Mouse (Mus musculus) NIH3T3 (cell line): ENCODE results near the gene Ksr2.

Experiments
- DNase-seq: peaks from one replicate; pipeline ENCODE4 v3.0.0-alpha.2; 2012; ENCODE audit warnings: low read depth

The Ksr2 gene

DNA sequence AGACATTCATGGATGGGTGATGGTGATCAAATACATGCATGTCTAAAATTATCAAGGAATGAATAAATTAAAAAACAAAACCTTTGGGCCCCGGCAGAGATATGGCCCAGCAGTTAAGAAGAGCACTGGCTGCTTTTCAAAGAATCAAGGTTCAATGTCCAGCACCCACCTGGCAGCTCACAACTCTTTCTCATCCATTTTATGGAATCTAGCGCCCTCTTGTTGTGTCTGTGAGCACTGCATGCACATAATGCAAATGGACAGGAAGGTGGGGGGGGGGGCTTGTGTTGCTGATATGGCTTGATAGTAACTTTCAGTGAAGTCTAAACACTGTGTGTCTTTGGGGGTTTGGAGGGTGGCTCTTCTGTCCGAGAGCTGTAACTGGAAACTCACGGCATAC is 5.6 kb upstream of the Ksr2 start:
- DNase-seq = peak; percentile 51

DNA sequence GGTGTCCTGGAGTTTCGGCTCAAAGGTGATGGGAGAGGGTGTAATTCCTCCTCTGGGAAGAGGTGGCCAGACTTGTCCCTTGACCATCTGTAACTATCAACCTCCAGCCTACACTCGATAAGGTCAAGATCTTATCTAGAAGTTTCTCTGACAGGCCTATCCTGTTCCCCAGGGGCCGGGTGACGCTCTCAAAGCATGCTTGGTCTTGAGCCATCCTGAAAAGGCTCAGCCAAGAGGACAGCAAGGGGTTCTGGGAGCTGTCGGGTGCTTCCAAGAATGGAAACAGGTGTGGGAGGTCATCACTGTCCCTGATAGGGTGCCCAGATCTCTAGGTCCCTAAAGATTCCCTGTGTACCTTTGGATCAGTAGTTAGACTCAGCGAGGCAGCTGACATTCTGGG is 4.4 kb upstream of the Ksr2 start:
- DNase-seq = no peak

DNA sequence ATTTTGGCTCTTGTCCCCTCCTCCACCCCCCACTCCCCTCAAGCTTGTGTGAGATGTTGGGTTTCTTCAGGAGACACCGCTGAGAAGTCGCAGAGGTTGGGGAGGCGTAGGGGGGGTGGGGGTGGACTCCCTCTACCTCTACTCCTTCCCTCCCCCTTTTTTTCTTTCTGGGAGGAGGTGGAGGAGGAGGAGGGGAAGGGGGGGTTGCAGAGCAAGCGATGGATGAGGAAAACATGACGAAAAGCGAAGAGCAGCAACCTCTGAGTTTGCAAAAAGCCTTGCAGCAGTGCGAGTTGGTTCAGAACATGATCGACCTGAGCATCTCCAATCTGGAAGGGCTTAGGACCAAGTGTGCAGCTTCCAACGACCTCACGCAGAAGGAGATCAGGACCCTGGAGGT is 811 bp downstream of the Ksr2 start:
- DNase-seq = no peak

DNA sequence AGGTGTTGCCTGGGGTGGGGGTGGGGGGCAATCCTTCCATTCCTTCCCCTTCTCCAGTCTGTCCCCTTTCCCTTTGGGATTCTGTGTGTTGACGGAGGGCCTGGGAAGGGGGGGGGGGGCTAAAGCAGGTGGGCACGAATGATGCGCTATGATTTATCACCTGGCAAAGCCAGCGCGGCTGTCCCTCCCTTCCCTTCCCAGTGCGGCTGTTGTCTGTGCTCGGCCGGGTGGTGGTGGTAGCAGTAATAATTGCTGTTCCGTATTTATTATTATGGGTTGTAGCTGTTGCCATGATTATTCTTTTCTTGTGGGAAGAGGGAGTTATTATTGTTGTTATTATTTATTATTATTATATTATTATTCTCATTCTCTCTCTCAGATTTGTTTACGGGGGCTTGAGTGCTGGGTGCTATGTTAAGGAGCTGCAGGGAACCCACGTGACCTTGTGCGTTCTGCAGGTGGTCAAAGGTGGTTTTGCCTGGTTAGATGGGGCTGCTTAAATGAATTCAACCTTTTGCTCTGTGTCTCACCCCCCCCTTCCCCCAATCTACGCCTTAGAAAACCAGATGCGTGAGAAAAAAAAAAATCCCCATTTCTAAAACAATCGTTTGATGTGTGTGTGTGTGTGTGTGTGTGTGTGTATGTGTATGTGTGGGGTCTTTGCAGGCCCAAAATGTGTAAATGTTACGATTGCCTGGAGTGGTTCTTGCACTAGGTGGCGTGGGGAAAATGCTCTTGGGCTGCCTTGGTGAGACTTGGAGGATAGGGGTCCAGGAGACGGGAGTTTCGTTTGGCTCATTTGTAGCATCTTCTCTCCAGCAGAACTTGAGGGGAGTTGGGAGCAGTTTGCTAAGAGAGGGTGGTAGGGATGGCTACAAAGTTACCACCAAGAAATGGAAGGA is 1.5 kb downstream of the Ksr2 start:
- DNase-seq = no peak

DNA sequence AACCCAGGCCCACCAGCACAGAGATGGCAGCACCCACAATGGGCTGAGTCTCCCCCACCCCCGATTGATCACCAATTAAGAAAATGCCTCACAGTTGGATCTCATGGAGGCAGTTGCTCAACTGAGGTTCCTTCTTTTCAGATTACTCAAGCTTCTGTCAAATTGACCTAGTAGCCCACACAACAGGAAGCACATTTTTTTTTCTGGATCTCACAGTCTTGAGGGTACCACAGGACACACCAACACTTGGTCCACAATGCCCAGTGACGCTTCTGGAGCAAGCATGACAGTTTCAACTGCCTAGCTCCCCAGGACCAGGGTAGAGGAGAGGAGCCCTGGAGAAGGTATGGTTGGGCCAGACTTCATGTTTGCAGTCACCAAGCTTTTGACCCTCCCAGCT is 3.6 kb downstream of the Ksr2 start:
- no peak for DNase-seq

DNA sequence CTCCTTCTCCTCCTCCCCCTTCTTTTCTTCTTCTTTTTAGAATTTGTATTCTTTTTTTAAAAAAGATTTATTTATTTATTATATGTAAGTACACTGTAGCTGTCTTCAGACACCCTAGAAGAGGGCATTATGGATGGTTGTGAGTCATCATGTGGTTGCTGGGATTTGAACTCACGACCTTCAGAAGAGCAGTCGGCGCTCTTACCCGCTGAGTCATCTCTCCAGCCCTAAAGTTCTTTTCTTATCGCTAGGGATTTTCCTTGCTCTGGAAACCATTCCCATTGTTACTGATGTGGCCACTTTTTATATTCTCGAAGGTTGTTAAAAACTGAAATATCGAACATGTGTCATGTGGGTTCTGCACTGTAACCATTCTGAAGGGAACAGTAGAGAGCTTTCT is 19.7 kb downstream of the Ksr2 start:
- peak; percentile 65 for DNase-seq

- DNase-seq = no peak
Observed at GRCm38 (mm10) chr5:117440261-117440660, 26.5 kb downstream of the Ksr2 start.

DNA sequence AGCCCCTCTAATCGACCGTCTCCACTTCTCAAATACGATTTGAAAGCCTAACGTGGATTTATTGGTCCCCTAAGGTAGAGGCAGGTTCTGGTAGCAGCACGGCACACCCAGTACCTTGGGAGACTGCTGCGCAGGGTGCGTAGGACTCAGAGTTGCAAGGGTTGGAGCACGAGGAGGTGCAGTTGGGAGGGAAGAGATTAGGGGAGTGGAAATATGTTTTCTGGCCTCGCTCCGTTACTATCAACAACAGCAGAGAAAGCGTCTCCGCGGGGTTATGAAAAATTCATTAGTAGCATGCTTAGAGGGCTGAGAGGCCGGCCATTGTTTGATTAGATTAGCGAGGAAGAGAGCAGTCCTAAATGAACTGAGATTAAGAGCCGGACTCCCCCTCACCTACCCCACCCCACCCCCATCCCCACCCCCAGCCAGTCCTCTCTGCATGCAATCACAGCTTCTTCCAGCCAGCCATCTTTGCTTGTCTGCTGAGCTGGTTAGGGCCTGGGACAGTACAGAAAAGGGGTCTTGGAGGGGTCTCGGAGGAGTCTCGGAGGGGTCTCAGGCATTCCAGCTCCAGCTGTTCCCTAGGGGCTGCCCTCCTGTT is 27.5 kb downstream of the Ksr2 start:
- no peak for DNase-seq

GRCm38 (mm10) chr5:117442157-117442765 is 28.5 kb downstream of the Ksr2 start:
- peak; percentile 6 for DNase-seq

- no peak for DNase-seq
Observed at GRCm38 (mm10) chr5:117443141-117443540, 29.3 kb downstream of the Ksr2 start.

DNA sequence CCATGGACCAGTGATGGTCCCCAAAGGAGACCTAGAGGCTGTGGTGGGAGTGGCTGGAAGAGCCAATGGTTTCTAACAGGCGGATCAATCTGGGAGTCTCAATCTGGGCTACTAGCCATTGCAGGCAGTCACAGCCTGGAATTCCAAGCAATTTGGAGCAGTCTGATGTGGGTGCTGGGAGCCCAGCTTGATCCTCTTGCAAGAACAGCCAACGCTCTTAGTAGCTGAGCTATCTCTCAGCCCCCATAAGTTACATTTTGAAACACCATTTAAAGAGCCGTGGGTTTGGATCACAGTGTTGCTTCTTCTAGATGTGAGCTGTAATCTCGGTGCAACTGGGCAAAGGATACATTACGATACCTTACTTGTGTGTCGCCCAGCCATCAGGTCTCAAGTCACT is 30.1 kb downstream of the Ksr2 start:
- DNase-seq = no peak

DNA sequence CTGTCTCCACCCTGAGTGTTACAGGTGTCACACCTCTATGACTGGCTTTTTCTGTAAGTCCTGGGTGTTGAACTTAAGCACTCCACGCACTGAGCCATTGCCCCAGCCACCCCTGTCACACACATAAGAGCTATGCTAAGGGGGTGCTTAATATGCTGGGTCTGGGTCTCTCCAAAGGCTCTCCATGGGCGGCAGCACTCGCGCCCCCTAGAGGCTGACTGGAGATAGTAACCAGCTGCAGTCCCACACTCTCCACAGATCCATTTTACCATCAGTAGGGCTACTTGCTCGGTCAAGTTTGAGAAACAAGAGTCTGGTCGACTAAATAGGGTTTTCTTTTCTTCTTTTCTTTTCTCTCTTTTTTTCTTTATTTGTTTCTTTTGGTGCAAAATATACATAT is 33.9 kb downstream of the Ksr2 start:
- DNase-seq = no peak

- no peak for DNase-seq
Observed at GRCm38 (mm10) chr5:117452013-117452412, 38.2 kb downstream of the Ksr2 start.

DNA sequence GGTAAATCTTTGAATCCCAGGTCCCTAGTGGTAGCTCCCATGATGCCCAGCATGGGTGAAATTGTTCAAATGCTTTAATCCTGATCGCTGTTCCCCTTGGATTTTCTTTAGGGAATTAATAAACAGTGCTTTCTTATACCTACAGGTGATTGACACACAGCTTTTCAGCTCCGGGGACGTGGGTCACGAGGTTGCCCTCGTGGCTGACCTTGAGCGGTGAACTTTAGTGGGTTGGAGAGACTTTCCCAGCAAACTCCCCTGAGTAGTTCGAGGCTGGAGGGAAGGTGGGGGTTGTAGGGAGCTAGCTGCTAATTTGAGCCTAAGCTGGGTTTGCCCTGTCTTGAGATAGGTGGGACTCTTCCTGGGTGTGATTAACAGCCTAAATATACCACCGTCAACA is 41.7 kb downstream of the Ksr2 start:
- no peak for DNase-seq

- DNase-seq = no peak
Observed at GRCm38 (mm10) chr5:117457121-117457520, 43.3 kb downstream of the Ksr2 start.

DNA sequence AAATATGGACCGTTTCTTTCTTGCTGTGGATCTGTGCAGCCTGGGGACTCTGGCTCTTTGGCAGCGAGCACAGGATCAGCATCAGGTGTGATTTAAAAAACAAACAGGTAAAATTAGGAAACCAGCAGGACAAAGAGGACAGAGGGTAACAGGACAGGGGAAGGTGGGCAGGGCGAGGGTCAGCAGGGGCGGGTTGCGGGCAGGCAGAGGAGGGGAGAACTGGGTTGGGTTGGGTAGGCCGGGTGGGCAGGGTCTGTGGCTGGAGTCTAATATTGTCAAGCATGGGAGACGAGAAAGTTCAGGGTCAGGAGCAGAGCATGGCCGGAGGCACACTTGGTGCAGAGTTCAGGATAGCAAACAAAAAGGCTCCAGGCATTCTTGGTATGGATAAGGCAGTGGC is 43.8 kb downstream of the Ksr2 start:
- no peak for DNase-seq

- DNase-seq = no peak
Observed at GRCm38 (mm10) chr5:117458899-117459298, 45.1 kb downstream of the Ksr2 start.

DNA sequence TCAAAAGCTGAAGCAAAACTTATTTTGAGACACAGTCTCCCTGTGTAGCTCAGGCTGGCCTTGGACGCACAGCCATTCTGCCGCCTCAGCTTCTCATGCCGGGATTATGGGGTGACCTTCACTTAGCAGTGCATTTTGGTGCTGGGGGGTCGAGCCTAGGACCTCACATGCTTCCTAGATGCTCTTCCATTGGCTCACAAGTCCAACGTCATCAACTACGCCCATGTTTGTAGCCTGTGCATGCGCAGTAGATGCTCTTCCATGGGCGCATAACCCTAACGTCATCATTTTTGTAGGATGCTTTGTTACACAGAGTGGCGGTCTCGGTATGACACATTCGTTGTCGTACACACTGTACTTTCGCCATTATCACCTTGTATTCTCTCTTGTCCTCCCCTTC is 46.5 kb downstream of the Ksr2 start:
- DNase-seq = no peak

- no peak for DNase-seq
Observed at GRCm38 (mm10) chr5:117467052-117467451, 53.3 kb downstream of the Ksr2 start.

- DNase-seq = no peak
Observed at GRCm38 (mm10) chr5:117468961-117469360, 55.2 kb downstream of the Ksr2 start.

GRCm38 (mm10) chr5:117469572-117469971 is 55.8 kb downstream of the Ksr2 start:
- no peak for DNase-seq

DNA sequence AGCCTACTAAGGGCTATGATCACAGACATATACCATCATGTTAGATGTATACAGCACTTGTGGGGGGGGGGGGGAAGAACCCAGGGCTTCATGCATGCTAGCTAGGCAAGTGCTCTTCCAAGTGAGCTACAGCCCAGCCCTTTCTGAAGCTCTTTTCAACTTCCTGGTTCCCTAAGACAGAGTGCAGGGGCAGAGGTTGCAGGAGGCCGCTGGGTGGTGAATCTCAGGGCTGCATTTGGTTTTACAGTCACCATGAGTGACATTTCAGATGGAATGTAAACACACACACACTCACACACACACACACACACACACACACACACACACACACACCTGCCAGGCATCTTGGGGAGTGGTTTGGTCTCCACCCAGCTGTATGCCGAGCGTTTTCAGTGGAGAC is 67.4 kb downstream of the Ksr2 start:
- DNase-seq = no peak

DNA sequence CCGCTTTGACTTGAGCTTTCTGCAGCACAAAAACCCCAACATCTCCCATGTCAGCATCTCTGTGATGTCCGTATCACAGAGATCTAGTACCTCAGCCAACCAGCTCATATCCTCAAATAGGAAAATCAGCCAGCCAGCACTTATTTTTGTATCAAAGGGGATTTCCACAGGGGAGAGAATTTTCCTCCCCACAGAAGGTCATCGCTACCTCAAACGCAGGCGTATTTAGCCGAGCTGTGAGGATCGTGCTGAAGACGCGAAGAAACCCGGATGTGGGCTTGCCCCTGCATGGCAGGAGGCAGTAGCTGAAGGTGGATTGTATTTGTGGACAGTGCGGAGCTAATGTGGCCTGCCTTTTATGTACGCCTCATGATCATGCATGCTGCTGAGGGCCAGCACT is 67.8 kb downstream of the Ksr2 start:
- no peak for DNase-seq
